Mouse (Mus musculus): ENCODE measurements around the gene Rab35. TPM values are rescaled to one million over a fixed set of nuclear protein-coding genes. Genes with fewer than 3 reads are reported as not detected.

Gene Rab35
- total and polyA plus RNA-seq, 3 experiments = 33.8 to 62.2 (median 37.5) TPM

DNA sequence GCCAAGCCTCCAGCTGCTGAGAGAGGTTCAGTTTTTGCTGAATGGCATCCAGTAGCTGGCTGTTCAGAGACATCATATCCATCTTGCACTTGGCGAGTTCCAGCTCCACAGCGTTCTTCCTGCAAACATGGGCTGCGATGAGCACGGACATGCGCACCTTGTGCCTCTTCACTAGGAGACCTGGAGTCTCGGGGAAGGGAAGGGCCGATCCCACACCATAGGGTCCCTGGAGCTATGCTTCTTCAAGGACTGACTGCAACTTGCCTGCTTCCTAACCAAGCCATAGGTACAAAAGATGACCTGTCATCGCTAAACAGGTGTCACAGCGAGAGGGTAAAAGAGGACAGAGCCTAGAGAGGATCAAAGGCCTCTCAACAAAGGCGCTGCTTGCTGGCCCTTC is 20.1 kb downstream of the Rab35 start:
- Histone ChIP-seq H3K9ac (ENCODE audit: insufficient read depth, low read depth) (peak overlapping the region; percentile 42), H3K4me3 (replicated peaks in 1 of 3; ENCODE audit: low read depth in 2 of 3, low read length in 2 of 3, poor library complexity in 1 of 3) (no peak overlapping the region), H3K4me1 (ENCODE audit: control insufficient read depth in 1 of 2, insufficient read depth in 2 of 2) (peaks cover 6 to 13% of the 10 kb centered on the region in 2 experiments), H3K27me3 (replicated peaks) (no peaks in the 10 kb centered on the region), H3K9me3 (replicated peaks; ENCODE audit: low read length) (no peaks in the 10 kb centered on the region), H3K4me2 (ENCODE audit: insufficient read depth, low read depth, poor library complexity, severe bottlenecking) (peak overlapping the region; percentile 85; the same call in 1 of the 2 replicates), H3K79me2 (replicated peaks; ENCODE audit: control insufficient read depth, extremely low read depth, insufficient read depth, poor library complexity, severe bottlenecking) (no peaks in the 10 kb centered on the region), H3K27ac (ENCODE audit: insufficient read depth, low read depth) (no peak overlapping the region), H3K36me3 (replicated peaks in 1 of 2; ENCODE audit: control insufficient read depth in 1 of 2, insufficient read depth in 1 of 2, low read length in 1 of 2) (peaks cover 13 to 42% of the 10 kb centered on the region in 2 experiments)
- DNase-seq (ENCODE audit: extremely low read depth) = no peak
- TF ChIP-seq CHD2 (IDR thresholded peaks at IDR 0.05; ENCODE audit: low read length) (no peak), POLR2A (IDR thresholded peaks at IDR 0.05; ENCODE audit: low read depth, low read length) (no peak), MAX (IDR thresholded peaks at IDR 0.05; ENCODE audit: low read length) (no peak), NRF1 (IDR thresholded peaks at IDR 0.05; ENCODE audit: low read depth, low read length) (no peak), MYC (IDR thresholded peaks at IDR 0.05; ENCODE audit: low read depth, low read length) (no peak), SMC3 (IDR thresholded peaks at IDR 0.05; ENCODE audit: low read depth, low read length) (no peak), EP300 (IDR thresholded peaks at IDR 0.05; ENCODE audit: low read length) (no peak), ZNF384 (IDR thresholded peaks at IDR 0.05; ENCODE audit: low read depth, low read length) (no peak), SIN3A (IDR thresholded peaks at IDR 0.05; ENCODE audit: low read length) (no peak), ZKSCAN1 (IDR thresholded peaks at IDR 0.05; ENCODE audit: borderline replicate concordance, low read depth, low read length) (no peak), E2F4 (IDR thresholded peaks at IDR 0.05; ENCODE audit: insufficient replicate concordance, low read depth, low read length) (no peak), UBTF (IDR thresholded peaks at IDR 0.05; ENCODE audit: low read depth, low read length) (no peak), TBP (conservative IDR thresholded peaks at IDR 0.05; ENCODE audit: low read depth, low read length) (no peak), JUND (conservative IDR thresholded peaks at IDR 0.05; ENCODE audit: low read depth, low read length) (no peak), MEF2A (IDR thresholded peaks at IDR 0.05; ENCODE audit: borderline replicate concordance, low read depth, low read length) (no peak), IRF4 (IDR thresholded peaks at IDR 0.05; ENCODE audit: low read depth, low read length) (no peak), NELFE (IDR thresholded peaks at IDR 0.05; ENCODE audit: low read depth, low read length) (no peak), MAFK (IDR thresholded peaks at IDR 0.05; ENCODE audit: insufficient replicate concordance, low read length) (no peak), ZMIZ1 (IDR thresholded peaks at IDR 0.05; ENCODE audit: low read depth, low read length) (no peak), POLR2AphosphoS2 (IDR thresholded peaks at IDR 0.05; ENCODE audit: low read depth, low read length) (no peak)
- dilution Hi-C loops (cut with MboI; ENCODE audit: extremely low pct_ligation_motif_present, extremely low pct_unique_long_range_greater_than_20kb, low sequenced_read_pairs) (no loop called here), in situ Hi-C loops (cut with MboI; ENCODE audit: low pct_ligation_motif_present, low pct_unique_long_range_greater_than_20kb, low sequenced_read_pairs) (no loop called here)

DNA sequence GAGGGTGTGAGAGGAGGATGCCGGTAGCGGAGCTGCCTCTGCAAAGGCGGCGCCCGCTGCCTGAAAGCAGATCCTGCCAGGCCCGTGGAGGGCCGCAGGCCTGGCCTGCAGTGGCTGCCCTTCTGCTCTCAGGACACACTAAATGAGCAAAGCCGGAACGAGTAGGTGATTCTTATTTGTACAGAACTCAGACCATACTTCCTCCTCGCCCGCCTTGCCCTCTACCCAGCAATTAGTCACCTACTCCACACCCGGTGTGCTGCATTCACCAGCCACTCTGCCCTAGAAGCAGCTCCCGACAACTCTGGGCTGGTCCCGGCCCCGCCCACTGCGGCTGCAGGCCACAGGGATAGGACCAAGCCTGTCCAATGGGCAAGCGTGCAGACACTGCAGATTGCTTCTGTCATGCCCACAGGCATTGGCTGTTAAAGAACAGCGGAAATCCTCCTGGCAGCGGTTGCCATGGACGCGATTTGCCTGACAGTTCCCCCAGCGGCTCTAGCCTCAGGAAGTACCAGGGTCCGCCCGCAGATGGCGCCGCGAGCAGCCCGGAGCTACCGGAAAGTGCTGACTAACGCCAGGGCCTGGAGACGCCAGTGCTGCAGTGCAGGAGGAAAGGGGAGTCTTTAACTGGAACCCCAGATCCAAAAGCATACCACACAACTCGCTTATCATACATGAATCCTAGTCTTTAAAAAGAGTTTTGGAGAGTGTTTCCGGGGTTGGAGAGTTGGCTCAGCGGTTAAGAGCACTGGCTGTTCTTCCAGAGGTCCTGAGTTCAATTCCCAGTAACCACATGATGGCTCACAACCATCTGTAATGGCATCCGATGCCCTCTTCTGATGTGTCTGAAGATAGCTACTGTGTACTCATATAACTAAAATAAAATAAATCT is 21.2 kb downstream of the Rab35 start:
- H3K79me2 ChIP-seq (replicated peaks; ENCODE audit: control insufficient read depth, extremely low read depth, insufficient read depth, poor library complexity, severe bottlenecking) = no peaks in the 10 kb centered on the region
- H3K27me3 ChIP-seq (replicated peaks) = no peaks in the 10 kb centered on the region
- H3K36me3 ChIP-seq (replicated peaks in 1 of 2; ENCODE audit: control insufficient read depth in 1 of 2, insufficient read depth in 1 of 2, low read length in 1 of 2) = peaks cover 5 to 33% of the 10 kb centered on the region in 2 experiments
- no peak overlapping the region for H3K27ac ChIP-seq (ENCODE audit: insufficient read depth, low read depth)
- H3K4me3 ChIP-seq (replicated peaks in 1 of 3; ENCODE audit: low read depth in 2 of 3, low read length in 2 of 3, poor library complexity in 1 of 3) = peak overlapping the region; percentile 47 to 58 (median 50)
- H3K4me2 ChIP-seq (ENCODE audit: insufficient read depth, low read depth, poor library complexity, severe bottlenecking) = peak overlapping the region; percentile 85
- in situ Hi-C loops (cut with MboI; ENCODE audit: low pct_ligation_motif_present, low pct_unique_long_range_greater_than_20kb, low sequenced_read_pairs) = no loop called here
- peaks cover 6 to 19% of the 10 kb centered on the region in 2 experiments for H3K4me1 ChIP-seq (ENCODE audit: control insufficient read depth in 1 of 2, insufficient read depth in 2 of 2)
- H3K9ac ChIP-seq (ENCODE audit: insufficient read depth, low read depth) = peak overlapping the region; percentile 42
- dilution Hi-C loops (cut with MboI; ENCODE audit: extremely low pct_ligation_motif_present, extremely low pct_unique_long_range_greater_than_20kb, low sequenced_read_pairs) = no loop called here
- peak; percentile 99 for DNase-seq (ENCODE audit: extremely low read depth)
- no peaks in the 10 kb centered on the region for H3K9me3 ChIP-seq (replicated peaks; ENCODE audit: low read length)
- TF ChIP-seq EP300 (IDR thresholded peaks at IDR 0.05; ENCODE audit: low read length) (no peak), POLR2A (IDR thresholded peaks at IDR 0.05; ENCODE audit: low read depth, low read length) (peak; percentile 94), USF2 (conservative IDR thresholded peaks at IDR 0.05; ENCODE audit: low read depth, low read length) (no peak), MEF2A (IDR thresholded peaks at IDR 0.05; ENCODE audit: borderline replicate concordance, low read depth, low read length) (0 out of 2 replicates have a peak, but pooled peaks have one; percentile 11), MAZ (IDR thresholded peaks at IDR 0.05; ENCODE audit: low read depth, low read length) (no peak), SMC3 (IDR thresholded peaks at IDR 0.05; ENCODE audit: low read depth, low read length) (peak; percentile 84), ZKSCAN1 (IDR thresholded peaks at IDR 0.05; ENCODE audit: borderline replicate concordance, low read depth, low read length) (no peak), ZC3H11A (IDR thresholded peaks at IDR 0.05; ENCODE audit: low read depth, low read length) (no peak), GABPA (IDR thresholded peaks at IDR 0.05; ENCODE audit: insufficient replicate concordance, low read depth, low read length) (no peak), CHD1 (IDR thresholded peaks at IDR 0.05; ENCODE audit: low read depth, low read length) (no peak; the same call in 1 of the 2 replicates), BHLHE40 (IDR thresholded peaks at IDR 0.05; ENCODE audit: low read depth, low read length) (0 out of 2 replicates have a peak, but pooled peaks have one; percentile 6), MYC (IDR thresholded peaks at IDR 0.05; ENCODE audit: low read depth, low read length) (0 out of 2 replicates have a peak, but pooled peaks have one; percentile 27), IRF4 (IDR thresholded peaks at IDR 0.05; ENCODE audit: low read depth, low read length) (peak; percentile 52; the same call in 1 of the 2 replicates), RCOR1 (conservative IDR thresholded peaks at IDR 0.05; ENCODE audit: low read depth, low read length) (no peak), POLR2AphosphoS2 (IDR thresholded peaks at IDR 0.05; ENCODE audit: low read depth, low read length) (no peak), MAX (IDR thresholded peaks at IDR 0.05; ENCODE audit: low read length) (no peak), JUN (IDR thresholded peaks at IDR 0.05; ENCODE audit: insufficient read depth, low read depth, low read length) (no peak), ZNF384 (IDR thresholded peaks at IDR 0.05; ENCODE audit: low read depth, low read length) (no peak), NELFE (IDR thresholded peaks at IDR 0.05; ENCODE audit: low read depth, low read length) (peak; percentile 92)

Measured in CH12.LX (cell line).